Mouse (Mus musculus) hindbrain, embryonic 11.5 days (tissue): ENCODE measurements around the gene Gjd3. TPM values are rescaled to one million over a fixed set of nuclear protein-coding genes. Genes with fewer than 3 reads are reported as not detected.

ENCODE experiments used
- ATAC-seq: fragments of 200-750 bp; cut with Nextera tagmentation; 2 replicates; pipeline ENCODE4 v1.8.0; 2017; ENCODE audit warnings: mild to moderate bottlenecking, moderate TSS enrichment, moderate library complexity; ENCODE audit not compliant: low FRiP score
- DNase-seq: peaks from one replicate; pipeline ENCODE4 v3.0.0-alpha.2; 2015; ENCODE audit warnings: low spot score
- H3K27ac ChIP-seq: fragments of 300-500 bp; sonication (generic); 2 replicates; pipeline ENCODE4 v1.5.1; 2014; ENCODE audit warnings: mild to moderate bottlenecking, low read depth, low read length
- H3K27me3 ChIP-seq: fragments of 300-500 bp; sonication (generic); 2 replicates; pipeline ENCODE4 v1.6.1; 2014; ENCODE audit warnings: mild to moderate bottlenecking, low read length, moderate library complexity, mixed read lengths; ENCODE audit not compliant: control insufficient read depth, insufficient read depth
- H3K36me3 ChIP-seq: fragments of 300-500 bp; sonication (generic); 2 replicates; pipeline ENCODE4 v1.6.1; 2014; ENCODE audit warnings: mild to moderate bottlenecking, low read length, moderate library complexity, mixed read lengths; ENCODE audit not compliant: control insufficient read depth, insufficient read depth
- H3K4me1 ChIP-seq: fragments of 300-500 bp; sonication (generic); replicated peaks from 2 replicates; pipeline ENCODE4 v1.6.1; 2014; ENCODE audit warnings: low read length, mixed read lengths; ENCODE audit not compliant: control insufficient read depth, insufficient read depth
- H3K4me2 ChIP-seq: fragments of 300-500 bp; sonication (generic); replicated peaks from 2 replicates; pipeline ENCODE4 v1.6.1; 2014; ENCODE audit warnings: mild to moderate bottlenecking, low read depth, low read length
- H3K4me3 ChIP-seq: fragments of 300-500 bp; sonication (generic); 2 replicates; pipeline ENCODE4 v1.5.1; 2014; ENCODE audit warnings: low read depth, low read length
- H3K9ac ChIP-seq: fragments of 300-500 bp; sonication (generic); 2 replicates; pipeline ENCODE4 v1.6.1; 2014; ENCODE audit warnings: low read depth, low read length
- H3K9me3 ChIP-seq: fragments of 300-500 bp; sonication (generic); 2 replicates; pipeline ENCODE4 v1.6.1; 2016; ENCODE audit warnings: low read length; ENCODE audit not compliant: control insufficient read depth
- WGBS: fragments of 180-500 bp; shearing (Covaris S2); extraction: QIAGEN DNeasy Blood & Tissue Kit; methylation state at CpG from one replicate; pipeline ENCODE4 v1.1.7; 2014; 5-methylcytosine and 5-hydroxymethylcytosine counted together
- polyA plus RNA-seq: library from polyadenylated mRNA; unstranded; fragments of >200 nt; fragmentation: Nextera tagmentation; extraction: Ambion mirVana; gene quantifications from 2 replicates; pipeline ENCODE4 v1.2.1, GENCODE M21; 2014

The Gjd3 gene
- polyA plus RNA-seq, 1 experiment from 2014 or later = 0.28 TPM

DNA sequence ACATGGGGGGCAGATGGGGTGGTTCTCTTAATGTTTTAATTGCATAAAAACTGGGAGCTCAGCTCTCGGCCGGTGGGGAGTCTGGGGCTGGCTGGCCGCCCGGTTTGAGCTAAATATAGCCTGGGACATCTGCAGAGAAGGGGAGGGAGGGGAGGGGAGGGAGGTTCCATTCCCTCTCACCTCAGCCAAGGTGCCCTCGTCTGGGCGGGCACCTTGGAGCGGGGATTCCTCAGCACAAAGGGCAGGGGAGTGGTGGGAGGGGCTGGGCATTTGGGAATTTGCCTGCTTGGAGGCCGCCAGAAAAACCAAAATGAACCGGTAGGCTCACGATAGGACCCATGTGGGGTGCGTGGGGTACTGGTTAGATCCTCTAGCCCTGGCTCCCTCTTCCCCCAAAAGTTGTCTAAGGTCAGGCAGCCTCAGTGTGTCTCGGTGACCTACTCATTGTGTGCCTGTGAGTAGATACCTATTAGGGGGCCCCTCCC is 41.4 kb downstream of the Gjd3 start:
- Histone ChIP-seq H3K27me3 (no peaks in the 10 kb centered on the region; the same call in 1 of the 2 replicates), H3K4me1 (peaks cover 46% of the 10 kb centered on the region), H3K9ac (peak overlapping the region; percentile 47; the same call in 1 of the 2 replicates), H3K9me3 (no peaks in the 10 kb centered on the region), H3K4me2 (peak overlapping the region; percentile 76), H3K36me3 (no peaks in the 10 kb centered on the region), H3K27ac (peak overlapping the region; percentile 67), H3K4me3 (peak overlapping the region; percentile 35)
- DNase-seq (no peak), ATAC-seq (peak; percentile 23; the same call in 1 of the 2 replicates)
- WGBS = 5% methylated on average over 11 of the region's 12 CpGs

- H3K27me3 ChIP-seq = no peaks in the 10 kb centered on the region; the same call in 1 of the 2 replicates
- no peaks in the 10 kb centered on the region for H3K36me3 ChIP-seq
- H3K9ac ChIP-seq = peak overlapping the region; percentile 47; the same call in 1 of the 2 replicates
- 38% methylated on average over 3 of the region's 3 CpGs for WGBS
- H3K4me2 ChIP-seq = peak overlapping the region; percentile 76
- H3K27ac ChIP-seq = peak overlapping the region; percentile 67; the same call in 1 of the 2 replicates
- peaks cover 51% of the 10 kb centered on the region for H3K4me1 ChIP-seq
- H3K4me3 ChIP-seq = peak overlapping the region; percentile 35; the same call in 1 of the 2 replicates
- ATAC-seq (no peak), DNase-seq (no peak)
- H3K9me3 ChIP-seq = no peaks in the 10 kb centered on the region
These were observed 42.0 kb downstream of the Gjd3 start for GRCm38 (mm10) chr11:98940776-98941175.

- Histone ChIP-seq H3K4me2 (peak overlapping the region; percentile 98), H3K4me3 (no peak overlapping the region), H3K9me3 (no peaks in the 10 kb centered on the region), H3K4me1 (peaks cover 51% of the 10 kb centered on the region), H3K27me3 (no peaks in the 10 kb centered on the region; the same call in 1 of the 2 replicates), H3K27ac (0 out of 2 replicates have a peak overlapping the region, but pooled peaks have one; percentile 39), H3K36me3 (no peaks in the 10 kb centered on the region), H3K9ac (peak overlapping the region; percentile 42; the same call in 1 of the 2 replicates)
- DNase-seq (no peak), ATAC-seq (no peak)
- 45% methylated on average over 11 of the region's 11 CpGs for WGBS
These were observed 42.7 kb downstream of the Gjd3 start for GRCm38 (mm10) chr11:98939953-98940641.

GRCm38 (mm10) chr11:98939084-98939952 is 43.5 kb downstream of the Gjd3 start:
- Histone ChIP-seq H3K36me3 (no peaks in the 10 kb centered on the region), H3K4me1 (peaks cover 51% of the 10 kb centered on the region), H3K9me3 (no peaks in the 10 kb centered on the region), H3K4me2 (peak overlapping the region; percentile 98), H3K27me3 (no peaks in the 10 kb centered on the region; the same call in 1 of the 2 replicates), H3K27ac (no peak overlapping the region), H3K9ac (peak overlapping the region; percentile 7; the same call in 1 of the 2 replicates), H3K4me3 (peak overlapping the region; percentile 65; the same call in 1 of the 2 replicates)
- DNase-seq (no peak), ATAC-seq (no peak)
- WGBS = 50% methylated on average over 15 of the region's 15 CpGs

DNA sequence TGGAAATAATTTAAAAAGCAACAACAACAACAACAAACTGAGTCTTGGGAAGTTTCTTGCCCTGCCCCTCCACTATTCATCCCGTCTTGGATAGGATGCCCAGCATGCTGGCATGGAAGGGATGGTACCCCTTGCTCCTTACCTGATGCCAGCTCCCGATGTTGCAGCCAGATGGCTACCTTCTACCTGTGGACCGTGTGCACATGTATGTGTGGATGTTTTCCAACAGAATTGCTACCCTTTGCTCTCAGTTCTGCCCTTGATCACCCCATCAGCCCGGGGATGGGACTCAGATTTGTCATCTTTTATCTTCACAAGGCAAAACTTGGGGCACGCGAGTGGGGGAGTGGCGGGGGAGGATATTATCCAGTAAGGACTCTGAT is 44.1 kb downstream of the Gjd3 start:
- Histone ChIP-seq H3K27me3 (no peaks in the 10 kb centered on the region; the same call in 1 of the 2 replicates), H3K27ac (no peak overlapping the region), H3K4me1 (peaks cover 46% of the 10 kb centered on the region), H3K4me3 (peak overlapping the region; percentile 65), H3K36me3 (no peaks in the 10 kb centered on the region), H3K4me2 (peak overlapping the region; percentile 98), H3K9me3 (no peaks in the 10 kb centered on the region), H3K9ac (peak overlapping the region; percentile 67; the same call in 1 of the 2 replicates)
- DNase-seq (no peak), ATAC-seq (no peak)
- 37% methylated on average over 7 of the region's 7 CpGs for WGBS

- ATAC-seq (no peak; the same call in 1 of the 2 replicates), DNase-seq (peak; percentile 45)
- Histone ChIP-seq H3K4me3 (peak overlapping the region; percentile 65), H3K27me3 (no peaks in the 10 kb centered on the region; the same call in 1 of the 2 replicates), H3K9ac (peak overlapping the region; percentile 67), H3K9me3 (no peaks in the 10 kb centered on the region), H3K36me3 (no peaks in the 10 kb centered on the region), H3K4me2 (peak overlapping the region; percentile 98), H3K27ac (peak overlapping the region; percentile 58), H3K4me1 (peaks cover 47% of the 10 kb centered on the region)
- 1% methylated on average over 36 of the region's 39 CpGs for WGBS
These were observed 44.7 kb downstream of the Gjd3 start for GRCm38 (mm10) chr11:98937914-98938694.

DNA sequence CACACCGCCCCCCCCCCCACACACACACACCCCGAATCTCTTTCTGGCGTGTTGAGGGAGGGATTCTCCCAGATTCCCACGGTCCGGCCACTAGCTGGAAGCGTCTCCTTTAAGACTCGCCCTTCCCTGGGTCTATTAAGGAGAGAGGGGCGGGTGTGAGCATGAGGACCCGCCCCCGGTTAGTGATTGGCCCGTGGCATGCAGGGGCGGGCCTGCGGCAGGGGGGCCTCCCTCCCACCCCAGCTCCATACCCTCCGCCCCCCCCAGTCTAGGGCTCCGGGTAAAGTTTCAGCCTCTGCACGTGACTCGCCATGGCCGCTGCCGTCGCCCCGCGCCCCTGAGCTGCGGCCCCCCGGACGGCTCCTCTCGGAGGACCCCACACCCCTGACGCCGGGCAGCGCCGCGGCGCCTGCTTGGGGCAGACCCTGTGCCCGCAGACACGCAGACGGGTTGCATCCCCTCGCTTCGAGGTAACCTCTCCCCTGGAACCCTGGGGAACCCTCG is 45.4 kb downstream of the Gjd3 start:
- peak overlapping the region; percentile 65 for H3K4me3 ChIP-seq
- peak; percentile 86 for ATAC-seq
- H3K4me2 ChIP-seq = peak overlapping the region; percentile 98
- H3K9me3 ChIP-seq = no peaks in the 10 kb centered on the region
- peak overlapping the region; percentile 67 for H3K9ac ChIP-seq
- under 1% methylated on average over 33 of the region's 38 CpGs for WGBS
- peak; percentile 91 for DNase-seq
- peaks cover 49% of the 10 kb centered on the region for H3K4me1 ChIP-seq
- no peaks in the 10 kb centered on the region for H3K36me3 ChIP-seq
- H3K27ac ChIP-seq = peak overlapping the region; percentile 58
- no peaks in the 10 kb centered on the region; the same call in 1 of the 2 replicates for H3K27me3 ChIP-seq
